Mouse (Mus musculus): ENCODE measurements around the gene Syn3. TPM values are rescaled to one million over a fixed set of nuclear protein-coding genes. Genes with fewer than 3 reads are reported as not detected.

Gene Syn3
- polyA plus RNA-seq, 1 experiment from 2014 or later = 4.0 TPM

DNA sequence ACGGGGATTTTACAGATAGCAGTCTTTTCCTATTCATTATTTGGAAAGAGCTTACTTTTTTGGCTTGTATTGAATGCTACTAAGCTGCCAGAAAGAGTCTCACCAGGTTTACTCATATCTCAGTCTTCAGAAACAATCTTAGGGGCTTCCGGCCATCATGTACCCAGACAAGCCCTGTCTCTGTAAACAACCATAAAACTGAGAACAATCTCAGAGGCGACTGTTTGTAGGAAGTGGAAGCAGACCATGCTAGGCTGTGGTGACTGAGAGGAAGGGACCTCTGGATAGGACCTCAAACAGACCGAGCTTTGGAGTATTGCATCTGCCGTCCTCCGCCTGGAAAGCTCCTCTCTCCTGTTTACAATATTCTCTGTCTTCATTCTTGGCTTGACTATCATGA, 400.3 kb downstream of the Syn3 start:
- no peaks in the 10 kb centered on the region for H3K9me3 ChIP-seq (replicated peaks; ENCODE audit: control insufficient read depth, low read length)
- ATAC-seq (ENCODE audit: insufficient read depth, low FRiP score) = no peak
- H3K27ac ChIP-seq (ENCODE audit: low read length) = no peak overlapping the region
- H3K36me3 ChIP-seq (ENCODE audit: control insufficient read depth, insufficient read depth, low read length) = no peaks in the 10 kb centered on the region
- 67% methylated on average over 6 of the region's 6 CpGs for WGBS
- H3K4me3 ChIP-seq (replicated peaks; ENCODE audit: low read length) = no peak overlapping the region
- no peak overlapping the region for H3K4me2 ChIP-seq (ENCODE audit: low read depth, low read length)
- H3K4me1 ChIP-seq (ENCODE audit: control insufficient read depth, insufficient read depth, low read length) = 0 out of 2 replicates have a peak, but pooled peaks cover 2% of the 10 kb centered on the region
- H3K9ac ChIP-seq (ENCODE audit: low read length) = no peak overlapping the region
- H3K27me3 ChIP-seq (ENCODE audit: control insufficient read depth, insufficient read depth, low read length) = no peaks in the 10 kb centered on the region

DNA sequence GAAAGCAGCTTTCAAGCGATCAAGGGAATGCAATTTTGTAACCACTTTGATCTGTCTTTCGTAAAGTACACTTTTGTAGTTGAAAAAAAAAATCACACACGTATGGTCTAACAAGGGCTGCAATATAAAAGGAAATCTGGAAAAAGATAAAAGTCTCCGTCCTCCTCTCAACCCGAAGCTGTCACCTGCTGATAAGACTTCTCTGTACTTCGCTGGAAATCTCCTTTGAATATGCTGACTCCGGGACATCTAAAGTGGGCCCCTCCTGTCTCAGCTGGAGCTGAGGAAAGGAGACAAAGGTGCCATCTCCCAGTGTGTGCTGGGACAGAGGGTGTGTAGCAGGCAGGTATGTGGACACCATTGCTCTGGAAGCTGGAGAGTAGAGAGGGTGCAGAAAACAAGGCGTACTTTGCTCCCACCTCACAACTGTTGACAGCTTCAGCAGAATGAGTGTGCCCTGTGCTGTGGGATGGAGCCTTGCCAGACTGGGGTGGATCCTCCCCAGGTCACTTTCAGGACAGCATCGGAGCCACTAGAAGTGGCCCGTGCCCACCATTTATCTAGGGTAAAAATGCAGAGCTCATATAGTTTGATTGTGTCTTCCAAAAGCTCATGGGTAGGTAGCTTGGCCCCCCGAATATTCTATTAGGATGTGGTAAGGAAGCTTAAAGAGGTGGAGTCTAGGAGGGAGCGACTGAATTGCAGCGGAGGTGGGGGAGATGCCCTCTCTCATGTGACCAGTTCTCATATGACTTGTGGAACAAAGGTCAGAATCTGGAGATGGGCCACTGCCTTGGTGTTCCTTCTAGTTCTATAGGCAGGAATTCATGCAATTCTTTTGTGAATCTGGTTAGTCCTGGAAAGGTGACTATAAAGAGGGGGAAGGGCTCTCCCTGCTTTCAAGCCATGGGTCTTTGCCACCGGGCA, 405.3 kb downstream of the Syn3 start:
- Histone ChIP-seq H3K4me1 (ENCODE audit: control insufficient read depth, insufficient read depth, low read length) (no peaks in the 10 kb centered on the region), H3K4me2 (ENCODE audit: low read depth, low read length) (no peak overlapping the region), H3K4me3 (replicated peaks; ENCODE audit: low read length) (no peak overlapping the region), H3K9ac (ENCODE audit: low read length) (no peak overlapping the region), H3K27ac (ENCODE audit: low read length) (no peak overlapping the region), H3K9me3 (replicated peaks; ENCODE audit: control insufficient read depth, low read length) (no peaks in the 10 kb centered on the region), H3K36me3 (ENCODE audit: control insufficient read depth, insufficient read depth, low read length) (no peaks in the 10 kb centered on the region), H3K27me3 (ENCODE audit: control insufficient read depth, insufficient read depth, low read length) (no peaks in the 10 kb centered on the region)
- ATAC-seq (ENCODE audit: insufficient read depth, low FRiP score) = no peak
- 54% methylated on average over 14 of the region's 14 CpGs for WGBS

DNA sequence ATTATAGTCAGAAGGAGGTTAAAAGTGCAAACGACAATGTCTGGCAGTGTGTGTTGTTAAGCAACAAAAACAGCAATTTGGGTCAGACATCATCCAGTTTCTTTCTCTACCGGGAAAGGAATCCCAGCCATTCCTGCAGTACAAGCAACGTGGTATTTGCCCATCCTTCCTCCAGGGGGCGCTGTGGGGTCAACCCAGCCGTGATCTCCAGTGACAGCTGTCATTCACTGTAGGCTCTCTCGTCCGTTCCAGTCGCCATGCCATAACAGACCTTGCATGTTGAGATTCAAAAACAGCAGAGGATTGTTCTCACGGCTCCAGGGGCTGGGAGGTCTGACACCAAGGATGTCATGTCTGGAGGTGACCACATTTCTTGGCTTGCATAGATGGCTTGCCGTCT, 406.8 kb downstream of the Syn3 start:
- no peak overlapping the region for H3K4me2 ChIP-seq (ENCODE audit: low read depth, low read length)
- no peak overlapping the region for H3K9ac ChIP-seq (ENCODE audit: low read length)
- H3K36me3 ChIP-seq (ENCODE audit: control insufficient read depth, insufficient read depth, low read length) = no peaks in the 10 kb centered on the region
- 48% methylated on average over 10 of the region's 10 CpGs for WGBS
- no peaks in the 10 kb centered on the region for H3K9me3 ChIP-seq (replicated peaks; ENCODE audit: control insufficient read depth, low read length)
- no peak for ATAC-seq (ENCODE audit: insufficient read depth, low FRiP score)
- no peak overlapping the region for H3K4me3 ChIP-seq (replicated peaks; ENCODE audit: low read length)
- H3K4me1 ChIP-seq (ENCODE audit: control insufficient read depth, insufficient read depth, low read length) = no peaks in the 10 kb centered on the region
- H3K27ac ChIP-seq (ENCODE audit: low read length) = no peak overlapping the region
- no peaks in the 10 kb centered on the region for H3K27me3 ChIP-seq (ENCODE audit: control insufficient read depth, insufficient read depth, low read length)

DNA sequence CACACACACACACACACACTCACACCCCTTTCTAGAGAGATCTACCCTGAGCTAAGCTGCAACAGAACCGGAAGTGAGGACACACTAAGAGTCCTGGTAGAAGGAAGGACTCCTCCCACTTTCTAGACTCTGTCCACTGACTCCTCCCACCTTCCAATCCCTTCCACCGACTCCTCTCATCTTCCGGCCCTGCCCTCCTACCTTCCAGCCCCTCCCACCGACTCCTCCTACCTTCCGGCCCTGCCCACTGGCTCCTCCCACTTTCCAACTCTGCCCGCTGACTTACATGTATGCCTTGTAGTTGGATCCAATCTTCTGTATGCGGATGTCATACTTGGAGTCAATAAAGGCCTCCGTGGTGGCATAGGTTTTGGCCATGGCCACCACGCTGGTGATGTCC, 418.8 kb downstream of the Syn3 start:
- H3K4me3 ChIP-seq (replicated peaks; ENCODE audit: low read length) = no peak overlapping the region
- H3K4me2 ChIP-seq (ENCODE audit: low read depth, low read length) = no peak overlapping the region
- H3K4me1 ChIP-seq (ENCODE audit: control insufficient read depth, insufficient read depth, low read length) = no peaks in the 10 kb centered on the region
- 76% methylated on average over 9 of the region's 9 CpGs for WGBS
- H3K27me3 ChIP-seq (ENCODE audit: control insufficient read depth, insufficient read depth, low read length) = no peaks in the 10 kb centered on the region
- no peak overlapping the region for H3K9ac ChIP-seq (ENCODE audit: low read length)
- no peak overlapping the region for H3K27ac ChIP-seq (ENCODE audit: low read length)
- ATAC-seq (ENCODE audit: insufficient read depth, low FRiP score) = no peak
- H3K9me3 ChIP-seq (replicated peaks; ENCODE audit: control insufficient read depth, low read length) = no peaks in the 10 kb centered on the region
- no peaks in the 10 kb centered on the region for H3K36me3 ChIP-seq (ENCODE audit: control insufficient read depth, insufficient read depth, low read length)

DNA sequence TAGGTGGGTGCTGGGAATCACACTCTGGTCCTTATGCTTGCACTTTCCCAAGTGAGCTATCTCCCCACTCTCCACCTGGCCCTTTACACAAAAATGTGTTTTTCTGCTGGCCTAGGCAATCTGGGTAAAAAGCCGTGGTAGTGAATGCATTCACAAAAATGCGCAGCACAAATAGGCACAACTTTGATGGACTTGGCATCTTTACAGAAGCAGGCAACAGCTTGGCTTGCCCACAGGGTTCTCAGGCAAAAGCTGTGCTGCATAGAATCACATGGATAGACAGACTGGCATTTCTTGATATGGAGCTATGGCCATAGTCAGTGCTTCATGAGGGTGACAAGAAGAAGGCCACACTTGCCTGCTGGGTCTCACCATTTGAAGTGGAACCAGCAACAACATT, 419.9 kb downstream of the Syn3 start:
- H3K4me1 ChIP-seq (ENCODE audit: control insufficient read depth, insufficient read depth, low read length) = no peaks in the 10 kb centered on the region
- H3K27me3 ChIP-seq (ENCODE audit: control insufficient read depth, insufficient read depth, low read length) = no peaks in the 10 kb centered on the region
- H3K36me3 ChIP-seq (ENCODE audit: control insufficient read depth, insufficient read depth, low read length) = no peaks in the 10 kb centered on the region
- H3K4me3 ChIP-seq (replicated peaks; ENCODE audit: low read length) = no peak overlapping the region
- H3K9ac ChIP-seq (ENCODE audit: low read length) = no peak overlapping the region
- H3K27ac ChIP-seq (ENCODE audit: low read length) = no peak overlapping the region
- H3K4me2 ChIP-seq (ENCODE audit: low read depth, low read length) = no peak overlapping the region
- whole genome bisulfite sequencing = 87% methylated on average over 2 of the region's 2 CpGs
- H3K9me3 ChIP-seq (replicated peaks; ENCODE audit: control insufficient read depth, low read length) = peaks cover 3% of the 10 kb centered on the region; the same call in 1 of the 2 replicates
- no peak for ATAC-seq (ENCODE audit: insufficient read depth, low FRiP score)

DNA sequence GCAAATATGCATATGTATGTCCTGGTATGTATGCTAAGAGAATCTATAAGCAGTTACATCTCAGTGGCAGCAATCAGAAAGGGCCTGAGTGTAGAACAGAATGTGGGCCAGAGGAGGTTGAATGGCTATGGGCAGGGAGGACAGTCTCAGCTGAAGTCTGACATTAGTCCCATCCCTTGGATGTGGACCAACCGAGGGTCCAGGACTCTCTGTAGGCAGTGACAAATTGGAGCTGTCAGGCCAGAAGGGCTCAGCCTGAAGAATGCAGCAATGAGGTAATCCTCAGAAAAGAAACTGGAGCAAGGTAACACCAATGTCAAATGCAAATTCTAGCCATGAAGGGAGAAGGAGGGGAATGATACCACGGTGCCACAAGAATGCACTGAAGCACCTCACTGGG, 421.4 kb downstream of the Syn3 start:
- no peaks in the 10 kb centered on the region for H3K36me3 ChIP-seq (ENCODE audit: control insufficient read depth, insufficient read depth, low read length)
- no peak for ATAC-seq (ENCODE audit: insufficient read depth, low FRiP score)
- H3K4me1 ChIP-seq (ENCODE audit: control insufficient read depth, insufficient read depth, low read length) = no peaks in the 10 kb centered on the region
- no peak overlapping the region for H3K4me2 ChIP-seq (ENCODE audit: low read depth, low read length)
- H3K27ac ChIP-seq (ENCODE audit: low read length) = no peak overlapping the region
- WGBS = 69% methylated on average over 2 of the region's 2 CpGs
- no peak overlapping the region for H3K4me3 ChIP-seq (replicated peaks; ENCODE audit: low read length)
- H3K27me3 ChIP-seq (ENCODE audit: control insufficient read depth, insufficient read depth, low read length) = no peaks in the 10 kb centered on the region
- peaks cover 5% of the 10 kb centered on the region; the same call in 1 of the 2 replicates for H3K9me3 ChIP-seq (replicated peaks; ENCODE audit: control insufficient read depth, low read length)
- H3K9ac ChIP-seq (ENCODE audit: low read length) = no peak overlapping the region

DNA sequence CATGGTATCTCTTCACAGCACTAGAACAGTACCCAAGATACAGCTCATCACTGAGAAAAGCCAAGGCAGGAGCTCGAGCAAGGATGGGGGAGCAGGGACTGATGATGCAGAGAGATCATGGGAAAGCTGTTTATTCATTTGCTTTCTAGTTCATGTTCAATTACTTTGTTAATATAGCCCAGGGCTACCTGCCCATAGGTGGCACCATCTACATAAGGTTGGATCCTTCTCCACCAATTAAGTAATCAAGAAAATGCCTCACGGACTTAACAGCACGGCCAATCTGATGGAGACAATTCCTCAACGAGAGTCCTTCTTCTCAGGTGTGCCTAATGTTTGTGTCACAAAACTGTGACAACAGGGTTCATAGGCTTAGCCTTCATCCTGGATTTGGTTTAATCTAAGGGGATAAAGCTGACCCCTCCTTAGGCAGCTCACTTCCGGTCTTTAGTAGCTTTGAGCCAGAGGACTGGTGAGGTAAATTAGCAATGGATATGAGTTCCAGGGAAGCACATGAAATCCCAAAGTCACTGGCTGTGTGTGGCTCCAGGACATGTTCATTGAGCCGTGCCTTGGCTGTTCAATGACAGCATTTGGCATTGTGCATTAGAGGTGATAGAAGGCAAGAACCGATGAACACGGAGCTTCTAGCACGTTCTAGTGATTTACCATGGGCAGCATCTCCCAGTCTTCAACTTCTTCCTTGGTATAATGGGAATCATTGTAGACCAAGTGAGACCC, 423.6 kb downstream of the Syn3 start:
- H3K36me3 ChIP-seq (ENCODE audit: control insufficient read depth, insufficient read depth, low read length) = no peaks in the 10 kb centered on the region
- 80% methylated on average over 9 of the region's 9 CpGs for WGBS
- no peak overlapping the region for H3K4me2 ChIP-seq (ENCODE audit: low read depth, low read length)

DNA sequence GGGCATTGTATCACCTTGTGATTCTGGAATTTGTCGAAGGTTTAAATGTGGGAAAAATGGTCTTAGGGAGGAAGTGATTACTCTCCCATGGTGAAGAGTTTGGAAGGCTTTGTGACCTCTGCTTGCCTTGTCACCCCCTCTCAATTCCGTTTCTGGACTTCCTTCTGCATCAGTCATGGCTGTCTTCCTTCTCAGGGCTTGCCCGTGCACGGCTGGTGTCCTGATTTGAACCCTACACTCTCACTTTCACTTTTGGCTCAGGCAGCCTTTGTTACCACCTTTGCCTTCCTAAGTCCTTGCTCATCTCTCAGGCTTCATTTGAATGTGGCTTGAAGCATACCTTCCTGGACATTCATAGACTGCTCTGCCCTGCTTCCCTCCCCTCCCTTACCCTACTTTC, 424.6 kb downstream of the Syn3 start:
- Histone ChIP-seq H3K27me3 (ENCODE audit: control insufficient read depth, insufficient read depth, low read length) (no peaks in the 10 kb centered on the region), H3K4me3 (replicated peaks; ENCODE audit: low read length) (no peak overlapping the region), H3K27ac (ENCODE audit: low read length) (no peak overlapping the region), H3K9me3 (replicated peaks; ENCODE audit: control insufficient read depth, low read length) (peaks cover 5% of the 10 kb centered on the region; the same call in 1 of the 2 replicates), H3K9ac (ENCODE audit: low read length) (no peak overlapping the region), H3K4me1 (ENCODE audit: control insufficient read depth, insufficient read depth, low read length) (no peaks in the 10 kb centered on the region), H3K4me2 (ENCODE audit: low read depth, low read length) (no peak overlapping the region), H3K36me3 (ENCODE audit: control insufficient read depth, insufficient read depth, low read length) (no peaks in the 10 kb centered on the region)
- no peak for ATAC-seq (ENCODE audit: insufficient read depth, low FRiP score)
- WGBS = 81% methylated on average over 4 of the region's 4 CpGs

More for the DNA sequence above, 423.6 kb downstream of the Syn3 start:
- H3K27me3 ChIP-seq (ENCODE audit: control insufficient read depth, insufficient read depth, low read length) = no peaks in the 10 kb centered on the region
- no peak overlapping the region for H3K27ac ChIP-seq (ENCODE audit: low read length)
- peaks cover 5% of the 10 kb centered on the region; the same call in 1 of the 2 replicates for H3K9me3 ChIP-seq (replicated peaks; ENCODE audit: control insufficient read depth, low read length)
- H3K9ac ChIP-seq (ENCODE audit: low read length) = no peak overlapping the region
- ATAC-seq (ENCODE audit: insufficient read depth, low FRiP score) = no peak
- no peak overlapping the region for H3K4me3 ChIP-seq (replicated peaks; ENCODE audit: low read length)
- H3K4me1 ChIP-seq (ENCODE audit: control insufficient read depth, insufficient read depth, low read length) = no peaks in the 10 kb centered on the region

DNA sequence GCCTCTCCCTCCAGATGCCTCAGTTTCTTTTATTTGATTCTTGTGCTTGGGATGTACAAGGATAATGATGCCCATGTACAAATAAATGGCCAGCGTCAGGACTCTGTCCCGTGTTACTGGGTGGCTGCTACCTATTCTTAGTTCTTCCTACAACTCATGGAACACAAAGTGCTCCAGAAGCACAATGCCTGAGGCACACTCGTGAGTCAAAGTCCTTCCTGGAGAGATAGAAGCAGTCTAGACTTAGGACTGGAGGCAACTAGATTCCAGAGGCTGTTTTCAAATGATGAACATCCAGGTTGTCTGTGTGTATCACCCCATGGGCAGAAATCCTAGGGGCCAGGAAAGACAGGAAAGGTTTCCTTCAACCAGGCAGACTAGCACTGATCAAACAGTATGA, 427.9 kb downstream of the Syn3 start:
- Histone ChIP-seq H3K27me3 (ENCODE audit: control insufficient read depth, insufficient read depth, low read length) (no peaks in the 10 kb centered on the region), H3K4me1 (ENCODE audit: control insufficient read depth, insufficient read depth, low read length) (no peaks in the 10 kb centered on the region), H3K9me3 (replicated peaks; ENCODE audit: control insufficient read depth, low read length) (peaks cover 5% of the 10 kb centered on the region; the same call in 1 of the 2 replicates), H3K36me3 (ENCODE audit: control insufficient read depth, insufficient read depth, low read length) (no peaks in the 10 kb centered on the region), H3K27ac (ENCODE audit: low read length) (no peak overlapping the region), H3K4me2 (ENCODE audit: low read depth, low read length) (no peak overlapping the region), H3K4me3 (replicated peaks; ENCODE audit: low read length) (no peak overlapping the region), H3K9ac (ENCODE audit: low read length) (no peak overlapping the region)
- no peak for ATAC-seq (ENCODE audit: insufficient read depth, low FRiP score)
- 85% methylated on average over 3 of the region's 3 CpGs for WGBS

Measured in stomach, embryonic 16.5 days (tissue).